Mouse (Mus musculus) heart, embryonic 12.5 days (tissue): ENCODE data around the gene Hnrnpu. TPM values are rescaled to one million over a fixed set of nuclear protein-coding genes. Genes with fewer than 3 reads are reported as not detected.
A peak's percentile ranks its signal among the peaks of the same experiment; 100 is the strongest.

Source experiments
- ATAC-seq: fragments of 200-750 bp; cut with Nextera tagmentation; 2 replicates; pipeline ENCODE4 v1.8.0; 2017; ENCODE audit warnings: moderate TSS enrichment, moderate library complexity; ENCODE audit not compliant: insufficient number of reproducible peaks, low FRiP score
- H3K27ac ChIP-seq: fragments of 300-500 bp; sonication (generic); 2 replicates; pipeline ENCODE4 v1.5.1; 2016; ENCODE audit warnings: mild to moderate bottlenecking, moderate library complexity; ENCODE audit not compliant: poor library complexity, severe bottlenecking
- H3K27me3 ChIP-seq: fragments of 300-500 bp; sonication (generic); replicated peaks from 2 replicates; pipeline ENCODE4 v1.6.1; 2016; ENCODE audit warnings: mild to moderate bottlenecking, moderate library complexity
- H3K36me3 ChIP-seq: fragments of 300-500 bp; sonication (generic); 2 replicates; pipeline ENCODE4 v1.6.1; 2016; ENCODE audit warnings: mild to moderate bottlenecking, moderate library complexity
- H3K4me1 ChIP-seq: fragments of 300-500 bp; sonication (generic); replicated peaks from 2 replicates; pipeline ENCODE4 v1.6.1; 2016; ENCODE audit warnings: mild to moderate bottlenecking
- H3K4me2 ChIP-seq: fragments of 300-500 bp; sonication (generic); 2 replicates; pipeline ENCODE4 v1.6.1; 2016; ENCODE audit warnings: mild to moderate bottlenecking, moderate library complexity
- H3K4me3 ChIP-seq: fragments of 300-500 bp; sonication (generic); 2 replicates; pipeline ENCODE4 v1.5.1; 2016; ENCODE audit warnings: mild to moderate bottlenecking
- H3K9ac ChIP-seq: fragments of 300-500 bp; sonication (generic); 2 replicates; pipeline ENCODE4 v1.6.1; 2016; ENCODE audit warnings: mild to moderate bottlenecking, moderate library complexity
- H3K9me3 ChIP-seq: fragments of 300-500 bp; sonication (generic); replicated peaks from 2 replicates; pipeline ENCODE4 v1.6.1; 2016; ENCODE audit warnings: mild to moderate bottlenecking, moderate library complexity
- WGBS: fragments of 180-500 bp; shearing (Covaris S2); methylation state at CpG from one replicate; pipeline ENCODE4 v1.1.7; 2016; 5-methylcytosine and 5-hydroxymethylcytosine counted together
- polyA plus RNA-seq: library from polyadenylated mRNA; unstranded; fragments of >200 nt; fragmentation: Nextera tagmentation; extraction: Ambion mirVana; gene quantifications from 2 replicates; pipeline ENCODE4 v1.2.1, GENCODE M21; 2016

Gene Hnrnpu
- polyA plus RNA-seq, 1 experiment from 2014 or later: 482 TPM

DNA sequence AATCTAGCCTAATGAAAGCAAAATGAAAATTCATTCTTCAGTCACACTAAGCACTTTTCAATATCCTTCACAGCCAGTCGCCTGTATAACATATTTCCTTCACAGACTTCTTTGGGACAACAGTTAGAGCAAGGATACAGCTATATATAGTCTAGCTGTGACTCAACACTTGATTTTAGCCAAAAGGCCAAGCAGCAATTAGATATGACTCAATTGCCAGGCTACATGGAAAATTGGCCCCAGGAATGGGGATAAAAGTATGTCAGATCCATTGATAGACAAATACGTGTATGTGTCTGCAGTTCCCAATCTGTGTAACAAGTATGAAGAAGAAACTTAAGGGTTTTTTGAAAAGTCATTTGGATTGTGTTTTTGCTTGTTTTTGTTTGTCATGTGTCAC, 2.6 kb upstream of the Hnrnpu start:
- H3K27ac ChIP-seq: no peak overlapping the region

DNA sequence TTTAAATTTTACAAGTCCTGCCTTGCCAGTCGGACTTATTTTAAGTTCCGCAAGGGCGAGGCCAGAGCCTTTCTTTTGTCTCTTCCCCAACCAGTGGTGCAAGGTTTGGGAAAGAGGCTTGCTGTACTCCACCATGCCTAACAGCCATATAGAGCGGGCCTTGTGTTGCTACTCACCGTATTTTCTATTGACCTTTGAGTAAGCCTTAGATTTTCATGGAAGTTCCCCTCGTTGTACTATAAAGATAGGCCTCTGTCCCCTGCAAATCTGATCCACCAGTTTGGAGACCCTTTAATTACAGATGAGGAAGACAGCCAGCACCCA, 683 bp upstream of the Hnrnpu start:
- Histone ChIP-seq H3K36me3 (peaks cover 12% of the 10 kb centered on the region), H3K27me3 (no peaks in the 10 kb centered on the region), H3K27ac (peak overlapping the region; percentile 100), H3K4me3 (peak overlapping the region; percentile 98), H3K4me1 (peaks cover 10% of the 10 kb centered on the region), H3K4me2 (peak overlapping the region; percentile 77), H3K9ac (peak overlapping the region; percentile 72), H3K9me3 (no peaks in the 10 kb centered on the region)
- WGBS: 9% methylated on average over 6 of the region's 6 CpGs
- no peak for ATAC-seq

More for the DNA sequence above, 2.6 kb upstream of the Hnrnpu start:
- H3K4me3 ChIP-seq: no peak overlapping the region
- H3K9ac ChIP-seq: no peak overlapping the region
- 0 out of 2 replicates have a peak, but pooled peaks cover 3% of the 10 kb centered on the region for H3K9me3 ChIP-seq
- H3K36me3 ChIP-seq: 0 out of 2 replicates have a peak, but pooled peaks cover under 1% of the 10 kb centered on the region
- whole genome bisulfite sequencing: 72% methylated on average over 2 of the region's 2 CpGs
- no peak overlapping the region for H3K4me2 ChIP-seq
- no peak for ATAC-seq
- H3K27me3 ChIP-seq: no peaks in the 10 kb centered on the region
- peaks cover 4% of the 10 kb centered on the region for H3K4me1 ChIP-seq

DNA sequence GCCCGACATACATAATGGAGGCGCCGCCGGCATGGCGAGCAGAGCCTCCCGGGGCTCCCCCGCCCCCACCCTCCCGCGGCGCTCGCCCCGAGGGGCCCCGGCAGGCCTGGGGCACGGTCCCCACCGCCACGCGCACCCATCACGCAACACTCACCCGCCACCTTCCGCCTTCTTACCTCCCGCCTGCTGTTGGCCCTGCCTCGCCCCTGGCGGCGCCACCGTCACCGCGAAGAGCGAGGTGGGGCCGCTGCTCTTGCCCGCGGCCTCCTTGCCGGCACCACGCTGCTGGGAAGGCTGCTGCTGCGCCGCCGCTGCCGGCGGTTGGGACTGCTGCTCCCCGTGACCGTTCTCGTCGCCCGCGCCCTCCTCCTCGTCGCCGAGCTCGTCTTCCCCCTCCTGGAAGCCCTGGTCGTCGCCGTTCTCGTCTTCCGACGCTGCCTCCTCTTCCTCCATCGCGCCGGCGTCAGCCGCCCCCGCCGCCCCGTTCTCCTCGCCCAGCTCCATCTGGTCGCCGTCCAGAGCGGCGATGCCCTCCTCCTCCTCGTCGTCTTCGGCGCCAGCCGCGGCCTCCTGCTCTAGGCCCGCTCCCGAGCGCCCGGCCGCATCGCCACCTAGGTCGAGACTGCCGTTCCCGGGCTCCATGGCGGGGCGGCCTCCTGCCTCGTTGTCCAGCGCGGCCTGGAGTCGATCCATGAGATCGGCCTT, 668 bp downstream of the Hnrnpu start:
- Histone ChIP-seq H3K9me3 (no peaks in the 10 kb centered on the region), H3K4me1 (peaks cover 17% of the 10 kb centered on the region), H3K4me2 (peak overlapping the region; percentile 77), H3K27me3 (no peaks in the 10 kb centered on the region), H3K4me3 (peak overlapping the region; percentile 98), H3K36me3 (peaks cover 26% of the 10 kb centered on the region), H3K9ac (peak overlapping the region; percentile 100), H3K27ac (peak overlapping the region; percentile 100)
- under 1% methylated on average over 81 of the region's 89 CpGs for WGBS
- ATAC-seq: peak; percentile 62

GRCm38 (mm10) chr1:178336289-178336775, 1.3 kb downstream of the Hnrnpu start:
- Histone ChIP-seq H3K27me3 (no peaks in the 10 kb centered on the region), H3K4me1 (peaks cover 17% of the 10 kb centered on the region), H3K4me3 (peak overlapping the region; percentile 98), H3K27ac (peak overlapping the region; percentile 100), H3K4me2 (peak overlapping the region; percentile 77), H3K36me3 (peaks cover 31% of the 10 kb centered on the region), H3K9ac (peak overlapping the region; percentile 100), H3K9me3 (no peaks in the 10 kb centered on the region)
- peak; percentile 92 for ATAC-seq
- WGBS: 1% methylated on average over 51 of the region's 53 CpGs

DNA sequence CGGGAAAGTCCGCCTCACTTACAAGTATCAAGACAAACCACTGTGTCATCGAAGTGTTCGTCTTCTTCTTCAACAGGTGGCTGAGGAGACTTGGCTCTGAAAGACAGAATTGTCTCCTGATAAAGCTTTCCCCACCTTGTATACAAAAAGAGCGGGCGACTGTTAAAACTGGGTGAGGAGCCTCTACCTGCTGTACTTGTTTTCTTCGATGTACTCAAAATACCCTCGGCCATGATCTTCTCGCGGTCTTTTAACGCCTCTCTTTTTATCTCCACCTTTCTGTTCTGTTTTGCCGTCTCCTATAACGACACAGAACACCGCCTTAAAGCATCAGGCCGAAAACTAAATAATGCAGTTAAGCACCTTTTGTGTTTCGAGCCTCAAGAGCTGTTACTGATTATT, 1.7 kb downstream of the Hnrnpu start:
- Histone ChIP-seq H3K9me3 (no peaks in the 10 kb centered on the region), H3K4me1 (peaks cover 17% of the 10 kb centered on the region), H3K4me3 (peak overlapping the region; percentile 98), H3K36me3 (peaks cover 35% of the 10 kb centered on the region), H3K4me2 (peak overlapping the region; percentile 77), H3K9ac (peak overlapping the region; percentile 100), H3K27ac (peak overlapping the region; percentile 100), H3K27me3 (no peaks in the 10 kb centered on the region)
- WGBS: under 1% methylated on average over 16 of the region's 16 CpGs
- ATAC-seq: no peak

DNA sequence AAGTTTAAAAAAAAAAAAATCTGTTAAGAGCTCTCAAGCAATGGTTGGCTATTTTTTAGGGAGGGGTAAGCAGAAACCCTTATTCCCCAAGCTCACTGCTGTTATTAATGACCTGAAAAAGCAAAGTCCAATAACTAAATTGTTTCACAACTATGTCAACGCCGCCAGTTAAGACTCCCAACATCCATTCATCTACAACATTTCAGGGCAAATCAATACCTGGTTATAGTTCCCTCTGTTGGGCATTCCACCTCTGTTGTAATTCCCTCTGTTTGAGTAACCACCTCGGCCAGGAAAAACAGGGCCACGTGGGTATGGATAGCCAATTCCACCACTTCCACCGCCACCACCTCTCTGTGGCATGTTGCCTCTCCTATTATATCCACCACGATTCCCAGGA, 7.7 kb downstream of the Hnrnpu start:
- H3K4me3 ChIP-seq: no peak overlapping the region
- H3K27me3 ChIP-seq: no peaks in the 10 kb centered on the region
- no peak for ATAC-seq
- peaks cover 11% of the 10 kb centered on the region for H3K4me1 ChIP-seq
- no peak overlapping the region for H3K27ac ChIP-seq
- peaks cover 56% of the 10 kb centered on the region for H3K36me3 ChIP-seq
- no peak overlapping the region for H3K4me2 ChIP-seq
- no peak overlapping the region for H3K9ac ChIP-seq
- WGBS: 79% methylated on average over 6 of the region's 6 CpGs
- H3K9me3 ChIP-seq: no peaks in the 10 kb centered on the region

DNA sequence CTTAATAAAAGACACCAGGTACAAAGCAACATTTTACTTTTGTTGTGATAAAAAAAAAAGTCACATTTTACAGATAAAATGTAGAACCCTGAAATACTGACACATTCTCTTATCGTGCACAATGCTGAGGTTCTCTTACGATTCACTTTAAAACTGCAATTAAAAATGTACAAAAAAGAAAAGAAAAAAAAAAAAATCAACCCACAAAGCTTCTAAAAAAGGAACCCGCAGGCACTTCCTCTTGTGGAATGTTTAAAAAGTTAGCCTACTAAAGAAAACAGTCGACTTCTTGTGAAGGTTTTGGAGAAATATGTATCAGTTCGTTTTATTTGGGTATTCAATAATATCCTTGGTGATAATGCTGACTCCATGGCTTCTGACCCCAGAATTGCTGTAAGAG, 8.6 kb downstream of the Hnrnpu start:
- WGBS: 88% methylated on average over 5 of the region's 5 CpGs
- peaks cover 7% of the 10 kb centered on the region for H3K4me1 ChIP-seq
- H3K36me3 ChIP-seq: peaks cover 55% of the 10 kb centered on the region
- H3K4me3 ChIP-seq: no peak overlapping the region
- no peak overlapping the region for H3K4me2 ChIP-seq
- no peak overlapping the region for H3K27ac ChIP-seq
- H3K27me3 ChIP-seq: no peaks in the 10 kb centered on the region
- no peak for ATAC-seq
- no peak overlapping the region for H3K9ac ChIP-seq
- no peaks in the 10 kb centered on the region for H3K9me3 ChIP-seq

DNA sequence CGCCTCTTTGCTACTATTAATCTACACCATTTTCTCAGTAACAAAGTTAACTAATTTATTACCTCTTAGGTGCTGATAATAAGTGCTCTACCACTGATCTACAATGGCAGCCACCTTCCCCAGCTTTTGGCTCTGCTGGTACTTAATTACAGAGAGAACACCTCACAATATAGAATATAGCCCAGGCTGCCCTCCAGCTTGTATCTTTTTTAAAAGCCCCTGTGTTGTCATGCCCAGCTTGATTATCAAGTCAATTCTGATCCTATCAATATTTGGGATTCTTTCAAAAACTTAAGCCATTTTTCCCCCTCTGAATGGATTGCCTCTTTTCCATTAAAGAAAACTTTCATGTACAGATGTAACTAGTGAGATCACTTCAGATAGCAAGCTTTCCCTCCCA, 10.6 kb downstream of the Hnrnpu start:
- 96% methylated on average over 1 of the region's 1 CpGs for WGBS
- Histone ChIP-seq H3K9me3 (no peaks in the 10 kb centered on the region), H3K4me1 (peaks cover 5% of the 10 kb centered on the region; the same call in 1 of the 2 replicates), H3K27ac (no peak overlapping the region), H3K4me3 (no peak overlapping the region), H3K9ac (no peak overlapping the region), H3K27me3 (no peaks in the 10 kb centered on the region), H3K36me3 (peaks cover 53% of the 10 kb centered on the region), H3K4me2 (no peak overlapping the region)
- ATAC-seq: no peak

GRCm38 (mm10) chr1:178326357-178326756, 11.2 kb downstream of the Hnrnpu start:
- peaks cover 53% of the 10 kb centered on the region for H3K36me3 ChIP-seq
- H3K4me2 ChIP-seq: no peak overlapping the region
- ATAC-seq: no peak
- H3K27me3 ChIP-seq: no peaks in the 10 kb centered on the region
- H3K4me1 ChIP-seq: peaks cover 8% of the 10 kb centered on the region
- H3K4me3 ChIP-seq: no peak overlapping the region
- H3K9me3 ChIP-seq: no peaks in the 10 kb centered on the region
- H3K27ac ChIP-seq: no peak overlapping the region
- H3K9ac ChIP-seq: no peak overlapping the region
- 94% methylated on average over 1 of the region's 1 CpGs for WGBS

GRCm38 (mm10) chr1:178324568-178324967, 13.0 kb downstream of the Hnrnpu start:
- Histone ChIP-seq H3K4me1 (peaks cover 16% of the 10 kb centered on the region), H3K4me2 (no peak overlapping the region), H3K27ac (no peak overlapping the region), H3K4me3 (no peak overlapping the region), H3K9ac (no peak overlapping the region), H3K9me3 (no peaks in the 10 kb centered on the region), H3K27me3 (no peaks in the 10 kb centered on the region), H3K36me3 (peaks cover 46% of the 10 kb centered on the region)
- WGBS: 93% methylated on average over 1 of the region's 1 CpGs
- ATAC-seq: no peak

- Histone ChIP-seq H3K36me3 (peaks cover 42% of the 10 kb centered on the region), H3K4me1 (peaks cover 16% of the 10 kb centered on the region), H3K4me3 (no peak overlapping the region), H3K9ac (no peak overlapping the region), H3K27ac (no peak overlapping the region; the same call in 1 of the 2 replicates), H3K27me3 (no peaks in the 10 kb centered on the region), H3K4me2 (no peak overlapping the region), H3K9me3 (no peaks in the 10 kb centered on the region)
- WGBS: 71% methylated on average over 1 of the region's 1 CpGs
- ATAC-seq: no peak
Observed at GRCm38 (mm10) chr1:178323235-178323634, 14.4 kb downstream of the Hnrnpu start.
